Mouse (Mus musculus): ENCODE measurements around the gene Rbm38.

- TF ChIP-seq CTCF (IDR thresholded peaks at IDR 0.05; ENCODE audit: low read depth) (no peak), EP300 (IDR thresholded peaks at IDR 0.05; ENCODE audit: low read depth) (no peak)
Observed at GRCm38 (mm10) chr2:173047471-173047870, 27.2 kb downstream of the Rbm38 start.

Measured in liver, postnatal 0 days (tissue).